Mouse (Mus musculus) kidney, embryonic 14.5 days (tissue): ENCODE measurements around the gene Ear14. TPM values are rescaled to one million over a fixed set of nuclear protein-coding genes. Genes with fewer than 3 reads are reported as not detected.
"Not testable (repeated sequence)": the region's sequence is repeated elsewhere in the genome, so short reads cannot be mapped to it uniquely, and the experiment has no call there.

Source experiments
- ATAC-seq: fragments of 200-750 bp; cut with Nextera tagmentation; 2 replicates; pipeline ENCODE4 v1.8.0; 2017; ENCODE audit warnings: moderate number of reproducible peaks, mild to moderate bottlenecking, moderate TSS enrichment, moderate library complexity; ENCODE audit not compliant: low FRiP score, low TSS enrichment
- H3K27ac ChIP-seq: fragments of 300-500 bp; sonication (generic); 2 replicates; pipeline ENCODE4 v1.5.1; 2014; ENCODE audit warnings: low read depth, mild to moderate bottlenecking, low read length, moderate library complexity, mixed read lengths
- H3K27me3 ChIP-seq: fragments of 300-500 bp; sonication (generic); 2 replicates; pipeline ENCODE4 v1.6.1; 2014; ENCODE audit warnings: mild to moderate bottlenecking, low read length; ENCODE audit not compliant: control insufficient read depth, insufficient read depth
- H3K36me3 ChIP-seq: fragments of 300-500 bp; sonication (generic); 2 replicates; pipeline ENCODE4 v1.6.1; 2014; ENCODE audit warnings: low read length, mixed read lengths; ENCODE audit not compliant: control insufficient read depth, insufficient read depth
- H3K4me1 ChIP-seq: fragments of 300-500 bp; sonication (generic); 2 replicates; pipeline ENCODE4 v1.6.1; 2014; ENCODE audit warnings: low read length, mixed read lengths; ENCODE audit not compliant: control insufficient read depth, insufficient read depth
- H3K4me2 ChIP-seq: fragments of 300-500 bp; sonication (generic); replicated peaks from 2 replicates; pipeline ENCODE4 v1.6.1; 2014; ENCODE audit warnings: low read depth, mild to moderate bottlenecking, low read length
- H3K4me3 ChIP-seq: fragments of 300-500 bp; sonication (generic); 2 replicates; pipeline ENCODE4 v1.5.1; 2014; ENCODE audit warnings: mild to moderate bottlenecking, low read length
- H3K9ac ChIP-seq: fragments of 300-500 bp; sonication (generic); 2 replicates; pipeline ENCODE4 v1.6.1; 2014; ENCODE audit warnings: low read depth, mild to moderate bottlenecking, low read length, moderate library complexity
- H3K9me3 ChIP-seq: fragments of 300-500 bp; sonication (generic); 2 replicates; pipeline ENCODE4 v1.6.1; 2016; ENCODE audit warnings: low read length; ENCODE audit not compliant: control insufficient read depth
- WGBS: fragments of 180-500 bp; shearing (Covaris S2); extraction: QIAGEN DNeasy Blood & Tissue Kit; methylation state at CpG from one replicate; pipeline ENCODE4 v1.1.7; 2014; 5-methylcytosine and 5-hydroxymethylcytosine counted together
- polyA plus RNA-seq: library from polyadenylated mRNA; unstranded; fragments of >200 nt; fragmentation: Nextera tagmentation; extraction: Ambion mirVana; gene quantifications from 2 replicates; pipeline ENCODE4 v1.2.1, GENCODE M21; 2014

Gene Ear14
- polyA plus RNA-seq, 1 experiment from 2014 or later = not detected

DNA sequence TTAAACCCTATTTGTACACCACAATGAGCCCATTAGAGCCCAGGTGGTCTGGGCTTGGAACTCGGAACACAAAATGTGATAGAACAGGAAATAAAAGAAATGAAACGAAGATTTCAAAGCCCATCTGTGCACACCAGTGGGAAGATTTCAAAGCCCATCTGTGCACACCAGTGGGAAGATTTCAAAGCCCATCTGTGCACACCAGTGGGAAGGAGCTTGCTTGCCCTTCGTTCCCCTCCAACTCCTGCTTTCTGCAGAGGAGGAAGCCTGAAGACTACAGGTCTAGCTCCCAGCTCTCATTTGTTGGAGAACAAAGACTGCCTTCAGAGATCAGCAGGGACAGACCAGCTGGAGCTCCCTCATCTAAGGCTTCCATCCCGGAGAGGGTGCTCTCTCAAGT is 30.2 kb upstream of the Ear14 start:
- not testable (repeated sequence) for H3K27me3 ChIP-seq, H3K4me3 ChIP-seq, H3K4me1 ChIP-seq, H3K4me2 ChIP-seq, H3K36me3 ChIP-seq, ATAC-seq, H3K9me3 ChIP-seq, H3K9ac ChIP-seq, H3K27ac ChIP-seq
- 64% methylated on average over 4 of the region's 4 CpGs for WGBS

DNA sequence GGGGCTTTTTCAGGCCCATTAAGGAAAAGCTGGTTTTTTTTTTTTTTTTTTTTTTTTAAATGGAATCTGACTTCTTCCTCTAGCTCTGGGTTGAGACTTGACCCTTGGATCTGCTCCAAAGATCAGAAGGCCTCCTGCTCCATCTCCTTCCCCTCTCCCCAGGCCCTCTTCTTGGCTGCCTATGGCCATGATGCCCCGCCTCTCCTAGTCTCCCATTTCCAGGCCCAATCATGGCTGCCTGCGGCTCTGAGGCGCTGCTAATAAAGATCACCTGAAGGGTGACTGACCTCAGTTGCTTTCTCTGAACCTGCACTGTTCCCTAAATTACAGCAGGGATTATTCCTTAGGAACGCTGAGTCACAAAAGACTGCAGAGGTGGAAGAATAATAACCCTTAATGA is 29.3 kb upstream of the Ear14 start:
- 48% methylated on average over 4 of the region's 4 CpGs for WGBS
- ATAC-seq = peak; percentile 79
- H3K4me2 ChIP-seq = no peak overlapping the region
- no peak overlapping the region for H3K9ac ChIP-seq
- no peaks in the 10 kb centered on the region for H3K27me3 ChIP-seq
- H3K36me3 ChIP-seq = no peaks in the 10 kb centered on the region
- H3K4me3 ChIP-seq = no peak overlapping the region
- no peak overlapping the region for H3K27ac ChIP-seq
- H3K4me1 ChIP-seq = no peaks in the 10 kb centered on the region
- no peaks in the 10 kb centered on the region for H3K9me3 ChIP-seq

DNA sequence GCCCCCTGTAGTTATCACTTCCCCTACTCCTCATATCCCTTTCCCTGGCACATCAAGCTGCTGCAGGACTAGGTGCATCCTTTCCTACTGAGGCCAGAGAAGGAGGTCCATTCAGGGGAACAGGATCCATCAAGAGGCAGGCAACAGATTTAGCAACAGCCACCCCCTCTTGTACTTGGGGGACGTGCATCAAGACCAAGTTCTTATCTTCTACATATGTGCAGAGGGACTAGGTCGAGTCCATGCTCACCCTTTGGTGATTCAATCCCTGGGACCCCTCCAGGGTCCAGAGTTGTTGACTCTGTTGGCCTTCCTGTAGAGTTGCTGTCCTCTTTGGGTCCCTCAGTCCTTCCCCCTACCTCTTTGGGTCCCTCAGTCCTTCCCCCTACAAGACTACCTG is 22.1 kb upstream of the Ear14 start:
- not testable (repeated sequence) for H3K36me3 ChIP-seq, H3K4me2 ChIP-seq, H3K27ac ChIP-seq, ATAC-seq, H3K4me3 ChIP-seq, H3K4me1 ChIP-seq, H3K9ac ChIP-seq, H3K27me3 ChIP-seq, H3K9me3 ChIP-seq
- WGBS = 79% methylated on average over 2 of the region's 2 CpGs

DNA sequence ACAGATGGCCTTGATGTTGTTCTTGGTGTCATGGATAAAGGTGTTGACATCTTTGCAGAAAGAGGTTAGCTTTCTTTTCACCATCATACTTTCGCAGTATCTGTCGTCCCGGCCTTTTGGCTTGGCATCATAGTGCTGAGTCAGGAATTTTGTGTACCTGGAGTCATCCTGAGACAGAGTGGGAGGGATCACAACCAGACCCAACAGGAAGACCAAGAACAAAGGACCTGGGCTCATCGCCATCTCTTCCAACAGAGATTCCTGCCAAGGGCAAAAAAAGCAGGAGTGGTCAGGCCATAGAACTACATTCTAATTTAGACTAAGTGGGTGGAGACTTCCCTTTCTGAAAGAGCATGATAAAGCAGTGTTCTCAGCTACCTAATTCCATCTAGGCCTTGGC is 7.5 kb upstream of the Ear14 start:
- no peak overlapping the region for H3K9ac ChIP-seq
- H3K4me1 ChIP-seq = no peaks in the 10 kb centered on the region
- H3K4me3 ChIP-seq = no peak overlapping the region
- WGBS = 94% methylated on average over 4 of the region's 4 CpGs
- no peaks in the 10 kb centered on the region for H3K27me3 ChIP-seq
- ATAC-seq = no peak
- no peaks in the 10 kb centered on the region for H3K36me3 ChIP-seq
- H3K4me2 ChIP-seq = no peak overlapping the region
- no peak overlapping the region for H3K27ac ChIP-seq
- no peaks in the 10 kb centered on the region for H3K9me3 ChIP-seq

DNA sequence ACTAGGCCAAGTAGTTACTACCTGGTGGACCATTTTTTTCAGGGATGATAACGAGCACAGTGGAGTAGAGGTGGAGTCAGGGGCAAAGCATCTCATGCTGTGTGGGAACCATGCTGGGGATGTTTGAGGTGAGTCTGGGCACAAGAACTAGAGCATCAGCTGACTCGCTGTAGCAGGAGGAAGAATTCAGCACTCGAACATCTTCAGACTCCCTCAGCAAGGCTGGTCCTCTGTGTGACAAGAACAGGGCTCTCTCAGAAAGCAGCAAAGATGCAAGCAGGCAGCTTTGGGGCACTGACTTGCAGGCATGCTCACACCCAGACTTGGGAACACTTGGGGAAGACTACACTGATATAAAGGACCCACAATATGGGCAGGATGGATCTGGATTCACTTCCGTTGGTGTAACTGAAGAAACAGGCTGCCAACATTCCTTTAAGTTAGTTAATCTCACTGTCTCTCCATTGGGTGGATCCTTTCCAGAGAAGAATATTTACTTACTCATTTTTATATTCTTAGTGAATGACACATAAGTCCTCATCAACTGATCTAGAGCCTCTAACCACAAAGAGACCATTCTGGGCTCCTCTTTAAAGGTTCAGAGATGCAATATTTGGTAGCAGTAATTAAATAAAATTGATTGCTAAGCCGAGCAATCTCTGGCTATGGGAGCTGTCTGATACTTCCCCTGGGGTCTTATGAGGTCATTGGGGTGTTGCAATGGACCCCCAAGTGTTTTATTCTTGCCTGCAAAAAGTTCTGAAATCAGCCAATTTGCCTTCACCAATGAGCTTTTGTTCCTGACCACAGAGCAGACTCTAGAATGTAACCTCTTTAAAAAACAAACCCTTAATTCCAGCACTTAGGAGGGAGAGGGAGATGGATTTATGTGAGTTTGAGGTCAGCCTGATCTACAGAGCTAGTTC is 3.8 kb upstream of the Ear14 start, which contains the start of gene Ang2:
TSS of gene Ang2 (minus strand) at position 51 of the 926 bp plus-strand sequence.
- H3K36me3 ChIP-seq = no peaks in the 10 kb centered on the region
- no peaks in the 10 kb centered on the region for H3K9me3 ChIP-seq

DNA sequence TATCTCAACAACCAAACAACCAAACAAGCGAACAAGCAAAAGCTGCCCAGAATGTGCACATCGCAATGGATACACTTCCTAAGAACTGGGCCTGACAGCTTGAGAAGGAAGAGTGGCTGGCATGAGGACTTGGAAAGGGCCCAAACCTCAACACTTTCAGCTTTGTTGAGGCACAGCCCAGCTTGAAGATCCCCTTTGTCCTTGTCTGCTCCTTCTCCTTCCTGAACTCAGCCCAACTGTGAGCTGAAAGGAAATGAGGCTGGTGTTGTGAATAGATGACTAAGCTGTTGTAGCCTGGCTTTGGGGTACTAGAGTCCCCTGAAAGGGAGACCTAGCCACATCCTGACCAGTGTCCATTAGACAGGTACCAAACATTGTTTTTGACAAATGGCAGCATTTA is 3.1 kb upstream of the Ear14 start:
- H3K9ac ChIP-seq = no peak overlapping the region
- H3K4me1 ChIP-seq = no peaks in the 10 kb centered on the region
- 98% methylated on average over 2 of the region's 2 CpGs for WGBS
- no peak overlapping the region for H3K27ac ChIP-seq
- H3K9me3 ChIP-seq = no peaks in the 10 kb centered on the region
- H3K4me2 ChIP-seq = no peak overlapping the region
- no peaks in the 10 kb centered on the region for H3K27me3 ChIP-seq
- H3K4me3 ChIP-seq = no peak overlapping the region
- no peak for ATAC-seq
- H3K36me3 ChIP-seq = no peaks in the 10 kb centered on the region

More for the DNA sequence above, 3.8 kb upstream of the Ear14 start, which contains the start of gene Ang2:
- Histone ChIP-seq H3K4me2 (no peak within 1 kb of the TSS), H3K4me3 (no peak within 1 kb of the TSS), H3K4me1 (no peaks in the 10 kb centered on the region), H3K9ac (no peak within 1 kb of the TSS), H3K27me3 (no peaks in the 10 kb centered on the region), H3K27ac (no peak within 1 kb of the TSS)
- WGBS = 76% methylated on average over 5 of the region's 5 CpGs
- no peak for ATAC-seq

DNA sequence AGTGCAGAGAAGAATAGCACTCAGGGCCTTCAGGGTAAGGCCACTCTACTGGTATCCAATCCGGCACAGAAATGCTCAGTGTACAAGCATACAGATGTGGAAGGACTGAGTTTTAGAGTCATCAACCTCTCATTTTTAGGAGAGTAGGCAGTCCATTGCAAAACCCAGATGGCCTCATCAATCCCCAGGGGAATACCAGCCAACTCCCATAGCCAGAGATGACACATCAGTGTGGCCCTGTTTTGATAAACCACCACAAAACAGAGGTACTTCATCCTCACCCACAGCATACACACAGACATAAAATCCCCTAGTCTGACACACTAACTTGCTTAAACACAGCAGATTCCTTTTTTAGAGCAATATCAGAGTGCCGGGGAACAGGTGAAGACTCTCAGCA is 2.7 kb upstream of the Ear14 start:
- H3K9me3 ChIP-seq = no peaks in the 10 kb centered on the region
- H3K4me2 ChIP-seq = no peak overlapping the region
- H3K4me3 ChIP-seq = no peak overlapping the region
- ATAC-seq = no peak
- H3K4me1 ChIP-seq = no peaks in the 10 kb centered on the region
- WGBS = 93% methylated on average over 2 of the region's 2 CpGs
- H3K9ac ChIP-seq = no peak overlapping the region
- H3K27ac ChIP-seq = no peak overlapping the region
- no peaks in the 10 kb centered on the region for H3K36me3 ChIP-seq
- H3K27me3 ChIP-seq = no peaks in the 10 kb centered on the region

DNA sequence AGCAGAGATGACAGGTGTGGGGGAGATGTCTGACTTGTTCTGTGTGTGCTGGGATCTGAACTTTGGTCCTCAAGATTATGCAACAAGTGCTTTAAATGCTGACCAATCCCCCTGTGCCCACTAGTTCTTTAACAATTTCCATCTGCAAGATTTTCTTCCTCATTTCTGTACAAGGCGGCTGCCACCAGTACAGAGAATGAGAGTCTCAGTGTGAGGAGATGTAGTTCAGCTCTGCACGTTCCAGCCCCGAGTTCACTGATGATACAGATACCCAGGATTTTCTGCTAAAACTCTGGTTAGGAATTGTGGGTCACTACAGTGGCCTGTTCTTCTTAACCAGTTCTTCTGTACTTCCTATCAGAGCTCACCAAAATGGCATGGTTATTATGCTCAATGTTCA is 16.9 kb downstream of the Ear14 start:
- not testable (repeated sequence) for H3K36me3 ChIP-seq, H3K27ac ChIP-seq, H3K9ac ChIP-seq, H3K9me3 ChIP-seq, H3K4me2 ChIP-seq, H3K27me3 ChIP-seq, H3K4me1 ChIP-seq, H3K4me3 ChIP-seq, ATAC-seq
- 84% methylated on average over 3 of the region's 3 CpGs for WGBS

DNA sequence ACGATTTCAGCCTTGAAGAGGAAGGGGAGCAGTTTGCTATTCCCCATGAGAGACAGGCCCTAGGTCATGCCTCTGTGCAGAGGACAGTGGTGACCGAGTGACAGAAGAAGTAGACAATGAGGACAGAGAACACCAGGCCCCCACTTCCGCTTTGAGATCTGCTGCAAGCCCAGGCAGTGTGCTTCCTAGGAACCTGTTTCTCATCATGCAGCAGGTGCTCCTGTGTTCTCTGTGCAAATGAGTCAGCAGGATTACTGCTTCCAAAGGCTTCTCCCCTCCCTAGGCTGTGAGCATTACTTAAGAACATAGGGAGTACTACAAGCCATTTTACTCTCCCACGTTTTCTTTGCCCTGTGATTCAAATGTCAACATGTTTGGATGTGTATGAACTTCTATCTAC is 26.5 kb downstream of the Ear14 start:
- ATAC-seq, H3K36me3 ChIP-seq, H3K9me3 ChIP-seq, H3K9ac ChIP-seq, H3K27me3 ChIP-seq, H3K4me3 ChIP-seq, H3K4me2 ChIP-seq, H3K27ac ChIP-seq, H3K4me1 ChIP-seq: not testable (repeated sequence)
- 64% methylated on average over 4 of the region's 4 CpGs for WGBS
